Mouse (Mus musculus): ENCODE measurements around the gene Scn5a.

GRCm38 (mm10) chr9:119473011-119473410, 105.8 kb downstream of the Scn5a start:
- no peak for TF ChIP-seq CHD2 (IDR thresholded peaks at IDR 0.05; ENCODE audit: low read depth, low read length)
- no peak for TF ChIP-seq ZNF384 (IDR thresholded peaks at IDR 0.05; ENCODE audit: low read depth, low read length)
- TF ChIP-seq MAFK (IDR thresholded peaks at IDR 0.05; ENCODE audit: insufficient read depth, low read depth, low read length) = no peak
- no peak for TF ChIP-seq ZC3H11A (IDR thresholded peaks at IDR 0.05; ENCODE audit: borderline replicate concordance, low read depth, low read length)
- no peak for TF ChIP-seq HCFC1 (IDR thresholded peaks at IDR 0.05; ENCODE audit: borderline replicate concordance, insufficient read depth, low read length)
